Mouse (Mus musculus) embryonic facial prominence, embryonic 15.5 days (tissue): ENCODE results near the gene Ecm2. TPM values are rescaled to one million over a fixed set of nuclear protein-coding genes. Genes with fewer than 3 reads are reported as not detected.

Experiments
- ATAC-seq: fragments of 200-750 bp; cut with Nextera tagmentation; 2 replicates; pipeline ENCODE4 v1.8.0; 2017; ENCODE audit warnings: low read depth, moderate TSS enrichment; ENCODE audit not compliant: insufficient number of reproducible peaks, low FRiP score, low TSS enrichment
- H3K27ac ChIP-seq: fragments of 300-500 bp; sonication (generic); replicated peaks from 2 replicates; pipeline ENCODE4 v1.5.1; 2015; ENCODE audit warnings: mild to moderate bottlenecking, inconsistent platforms
- H3K27me3 ChIP-seq: fragments of 300-500 bp; sonication (generic); 2 replicates; pipeline ENCODE4 v1.6.1; 2015; ENCODE audit warnings: inconsistent platforms
- H3K36me3 ChIP-seq: fragments of 300-500 bp; sonication (generic); 2 replicates; pipeline ENCODE4 v1.6.1; 2015; ENCODE audit warnings: mild to moderate bottlenecking, inconsistent platforms
- H3K4me1 ChIP-seq: fragments of 300-500 bp; sonication (generic); 2 replicates; pipeline ENCODE4 v1.6.1; 2015; ENCODE audit warnings: inconsistent platforms
- H3K4me2 ChIP-seq: fragments of 300-500 bp; sonication (generic); replicated peaks from 2 replicates; pipeline ENCODE4 v1.6.1; 2015; ENCODE audit warnings: mild to moderate bottlenecking, inconsistent platforms
- H3K4me3 ChIP-seq: fragments of 300-500 bp; sonication (generic); replicated peaks from 2 replicates; pipeline ENCODE4 v1.5.1; 2015; ENCODE audit warnings: mild to moderate bottlenecking, inconsistent platforms
- H3K9ac ChIP-seq: fragments of 300-500 bp; sonication (generic); 2 replicates; pipeline ENCODE4 v1.6.1; 2015; ENCODE audit warnings: inconsistent platforms
- H3K9me3 ChIP-seq: fragments of 300-500 bp; sonication (generic); replicated peaks from 2 replicates; pipeline ENCODE4 v1.6.1; 2016; ENCODE audit warnings: inconsistent platforms
- WGBS: fragments of 180-500 bp; shearing (Covaris S2); methylation state at CpG from one replicate; pipeline ENCODE4 v1.1.7; 2015; 5-methylcytosine and 5-hydroxymethylcytosine counted together
- polyA plus RNA-seq: library from polyadenylated mRNA; unstranded; fragments of >200 nt; fragmentation: Nextera tagmentation; extraction: Ambion mirVana; gene quantifications from 2 replicates; pipeline ENCODE4 v1.2.1, GENCODE M21; 2015

Ecm2 gene
- polyA plus RNA-seq, 1 experiment from 2014 or later: 2.3 TPM

DNA sequence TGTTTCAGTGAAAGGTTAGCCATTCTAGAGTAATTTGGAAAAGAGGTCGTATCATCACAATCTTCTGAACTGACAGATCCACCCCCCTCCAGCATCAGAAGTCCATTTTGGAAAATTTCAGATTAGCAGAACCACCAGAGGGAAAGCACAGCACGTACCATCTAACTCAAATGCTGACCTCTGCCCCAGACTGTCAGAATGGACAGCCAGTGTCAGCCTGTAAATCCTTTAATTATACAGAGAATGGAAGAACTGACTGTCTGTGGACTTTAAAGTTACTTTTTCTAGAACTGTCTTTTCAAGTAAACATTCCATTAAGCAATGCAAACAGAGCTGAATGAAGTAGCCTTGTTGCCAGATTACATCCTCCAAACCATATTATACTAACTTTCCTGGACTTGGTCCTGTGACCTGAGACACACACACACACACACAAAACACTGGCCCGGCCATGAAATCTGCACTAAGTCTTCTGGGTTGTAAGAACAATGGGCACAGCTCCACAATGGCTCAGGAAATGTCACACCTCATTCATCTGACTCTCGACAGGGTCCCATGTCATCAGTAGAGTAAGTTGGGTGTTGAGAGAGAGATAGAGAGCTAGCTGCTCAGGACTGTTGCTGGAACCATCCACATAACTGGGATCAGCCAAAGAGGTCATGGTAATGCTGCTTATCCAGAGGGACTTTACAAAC lies 32.5 kb upstream of the Ecm2 start:
- ATAC-seq: no peak
- WGBS: 60% methylated on average over 4 of the region's 4 CpGs
- H3K9ac ChIP-seq: no peak overlapping the region

DNA sequence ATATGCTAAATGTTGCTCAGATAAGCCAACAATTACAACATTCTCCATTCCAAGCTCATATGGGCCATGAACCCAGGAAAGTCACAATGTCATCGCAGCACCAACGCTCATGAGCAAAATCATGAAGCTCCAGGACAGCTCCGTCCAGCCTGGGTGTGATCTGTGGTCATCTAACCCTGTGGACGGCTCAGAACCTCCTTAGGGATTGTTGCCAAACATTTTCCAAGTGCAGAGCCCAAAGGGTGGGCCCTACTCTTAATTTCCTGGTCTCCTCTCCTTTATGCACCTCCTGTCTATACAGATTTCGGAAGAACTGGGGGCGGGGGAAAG lies 32.0 kb upstream of the Ecm2 start:
- Histone ChIP-seq H3K9ac (no peak overlapping the region), H3K4me1 (peaks cover 8% of the 10 kb centered on the region), H3K36me3 (no peaks in the 10 kb centered on the region), H3K9me3 (no peaks in the 10 kb centered on the region), H3K4me2 (no peak overlapping the region), H3K27me3 (no peaks in the 10 kb centered on the region), H3K27ac (no peak overlapping the region), H3K4me3 (no peak overlapping the region)
- ATAC-seq: no peak
- WGBS: 94% methylated on average over 6 of the region's 6 CpGs

More for the DNA sequence above, 32.5 kb upstream of the Ecm2 start:
- Histone ChIP-seq H3K4me2 (no peak overlapping the region), H3K27ac (no peak overlapping the region), H3K27me3 (no peaks in the 10 kb centered on the region), H3K4me1 (peaks cover 13% of the 10 kb centered on the region), H3K36me3 (no peaks in the 10 kb centered on the region), H3K4me3 (no peak overlapping the region), H3K9me3 (no peaks in the 10 kb centered on the region)

DNA sequence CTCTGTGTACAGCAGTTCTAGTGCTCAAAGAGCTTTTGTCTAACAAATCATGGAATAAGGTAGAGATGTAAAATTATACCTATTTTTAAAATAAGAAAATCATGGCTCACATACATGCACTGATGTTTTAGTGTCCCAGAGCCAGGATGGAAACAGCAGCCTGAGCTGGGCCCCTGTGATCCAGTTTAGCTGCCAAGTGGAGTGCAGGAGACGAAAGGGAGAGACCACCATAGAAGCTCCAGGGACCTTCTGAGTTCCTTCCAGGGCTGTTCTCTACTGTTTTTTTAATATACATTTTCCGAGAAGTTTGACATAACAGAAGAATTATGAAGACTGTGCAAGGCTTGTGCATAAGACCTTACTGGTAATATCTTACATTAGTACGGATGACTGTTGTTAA lies 26.7 kb upstream of the Ecm2 start:
- Histone ChIP-seq H3K4me3 (no peak overlapping the region), H3K4me2 (no peak overlapping the region), H3K4me1 (peaks cover 15% of the 10 kb centered on the region), H3K9me3 (no peaks in the 10 kb centered on the region), H3K27ac (peak overlapping the region; percentile 65), H3K36me3 (no peaks in the 10 kb centered on the region), H3K9ac (no peak overlapping the region), H3K27me3 (no peaks in the 10 kb centered on the region)
- WGBS: 61% methylated on average over 3 of the region's 3 CpGs
- peak; percentile 71; the same call in 1 of the 2 replicates for ATAC-seq

DNA sequence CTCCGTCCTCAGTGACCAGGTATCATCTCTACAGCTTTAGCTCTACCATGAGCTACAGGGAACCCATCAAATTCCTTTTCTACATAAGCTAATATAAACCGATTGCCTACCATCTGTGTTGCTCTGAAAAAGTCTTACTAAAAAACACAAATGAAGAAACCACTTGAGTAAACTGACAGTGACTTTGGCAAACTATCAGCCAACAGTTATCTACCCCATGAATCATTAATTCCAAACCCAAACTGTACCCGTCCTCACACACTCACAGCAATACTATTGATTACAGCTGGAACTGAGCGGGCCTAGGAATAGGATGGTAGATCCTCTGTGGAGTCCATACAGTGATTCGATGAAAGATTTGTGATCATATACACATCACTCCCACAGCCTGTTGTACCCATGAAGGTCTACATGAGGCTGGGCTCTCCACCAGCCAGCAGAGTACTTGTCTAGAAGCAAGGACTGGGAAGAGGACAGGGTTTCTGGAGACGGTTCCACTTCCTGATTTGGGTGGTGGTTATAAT lies 25.7 kb upstream of the Ecm2 start:
- Histone ChIP-seq H3K4me2 (no peak overlapping the region), H3K9ac (no peak overlapping the region), H3K9me3 (no peaks in the 10 kb centered on the region), H3K36me3 (no peaks in the 10 kb centered on the region), H3K4me1 (peaks cover 15% of the 10 kb centered on the region), H3K4me3 (no peak overlapping the region), H3K27me3 (no peaks in the 10 kb centered on the region), H3K27ac (peak overlapping the region; percentile 86)
- ATAC-seq: no peak
- 80% methylated on average over 6 of the region's 6 CpGs for WGBS

DNA sequence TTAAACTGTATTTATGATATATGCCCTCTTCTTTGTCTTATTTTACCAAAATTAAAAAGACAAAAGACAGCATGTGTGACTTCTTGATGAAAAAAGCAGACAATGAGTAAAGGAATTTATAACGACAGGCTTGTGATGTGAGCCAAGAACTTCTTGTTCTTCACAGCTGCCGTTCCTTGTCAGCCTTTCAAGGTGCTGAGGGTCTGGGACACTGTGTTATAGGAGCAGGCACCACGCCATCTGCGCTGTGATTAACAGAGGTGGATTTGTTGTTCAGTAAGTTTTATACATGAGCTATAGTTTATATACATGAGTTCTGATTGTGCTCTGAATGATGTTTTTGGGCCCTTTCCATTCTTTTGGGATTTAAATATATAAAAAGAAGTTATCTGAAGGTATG lies 25.2 kb upstream of the Ecm2 start:
- no peak for ATAC-seq
- Histone ChIP-seq H3K4me2 (no peak overlapping the region), H3K36me3 (no peaks in the 10 kb centered on the region), H3K9me3 (no peaks in the 10 kb centered on the region), H3K4me3 (no peak overlapping the region), H3K27me3 (no peaks in the 10 kb centered on the region), H3K4me1 (peaks cover 15% of the 10 kb centered on the region), H3K27ac (peak overlapping the region; percentile 86), H3K9ac (no peak overlapping the region)
- WGBS: 63% methylated on average over 4 of the region's 4 CpGs

DNA sequence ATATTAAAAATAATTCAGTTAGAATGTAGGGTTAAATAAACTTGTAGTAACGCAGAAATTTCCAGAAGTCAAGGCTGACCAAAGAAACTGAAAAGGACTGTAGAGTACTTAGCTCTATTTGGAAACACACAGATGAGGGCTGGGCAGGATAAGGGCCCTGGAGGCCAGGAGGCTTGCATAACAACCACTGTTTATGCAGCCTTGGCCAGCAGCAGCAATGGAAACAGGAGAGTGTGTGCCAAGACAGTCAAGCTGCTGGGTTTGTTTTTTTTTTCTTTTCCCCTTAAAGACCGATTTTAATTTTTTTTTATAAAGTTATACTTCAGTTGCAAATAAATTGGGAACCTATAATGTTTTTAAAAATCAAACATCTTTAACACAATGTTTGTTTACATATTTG lies 24.6 kb upstream of the Ecm2 start:
- WGBS: 31% methylated on average over 2 of the region's 2 CpGs
- Histone ChIP-seq H3K27ac (0 out of 2 replicates have a peak overlapping the region, but pooled peaks have one; percentile 60), H3K27me3 (no peaks in the 10 kb centered on the region), H3K4me1 (peaks cover 18% of the 10 kb centered on the region), H3K9me3 (no peaks in the 10 kb centered on the region), H3K36me3 (no peaks in the 10 kb centered on the region), H3K4me3 (no peak overlapping the region), H3K9ac (no peak overlapping the region), H3K4me2 (no peak overlapping the region)
- ATAC-seq: peak; percentile 92

DNA sequence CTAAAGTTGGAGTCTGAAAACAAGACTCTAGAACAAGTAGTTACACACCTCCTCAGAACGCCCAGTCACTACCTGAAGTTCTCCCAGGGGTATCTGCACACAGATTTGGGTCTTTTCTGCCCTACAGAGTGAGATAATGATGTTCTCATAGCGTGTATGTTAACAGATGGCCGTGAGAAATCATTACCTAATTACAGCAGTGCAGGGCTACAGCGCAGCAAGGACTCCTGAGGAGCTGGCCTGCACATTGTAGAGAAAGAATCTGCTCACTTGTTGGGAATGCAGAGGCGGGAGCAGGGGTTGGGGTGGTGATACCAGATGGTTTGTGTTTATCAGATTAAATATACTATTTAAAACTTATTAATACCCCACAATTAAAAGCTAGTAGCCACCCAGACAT lies 24.1 kb upstream of the Ecm2 start:
- H3K27me3 ChIP-seq: no peaks in the 10 kb centered on the region
- no peaks in the 10 kb centered on the region for H3K9me3 ChIP-seq
- ATAC-seq: no peak; the same call in 1 of the 2 replicates
- WGBS: 36% methylated on average over 5 of the region's 5 CpGs
- H3K4me1 ChIP-seq: peaks cover 22% of the 10 kb centered on the region
- H3K9ac ChIP-seq: no peak overlapping the region
- no peak overlapping the region for H3K4me2 ChIP-seq
- no peak overlapping the region for H3K4me3 ChIP-seq
- H3K36me3 ChIP-seq: no peaks in the 10 kb centered on the region
- peak overlapping the region; percentile 87 for H3K27ac ChIP-seq

DNA sequence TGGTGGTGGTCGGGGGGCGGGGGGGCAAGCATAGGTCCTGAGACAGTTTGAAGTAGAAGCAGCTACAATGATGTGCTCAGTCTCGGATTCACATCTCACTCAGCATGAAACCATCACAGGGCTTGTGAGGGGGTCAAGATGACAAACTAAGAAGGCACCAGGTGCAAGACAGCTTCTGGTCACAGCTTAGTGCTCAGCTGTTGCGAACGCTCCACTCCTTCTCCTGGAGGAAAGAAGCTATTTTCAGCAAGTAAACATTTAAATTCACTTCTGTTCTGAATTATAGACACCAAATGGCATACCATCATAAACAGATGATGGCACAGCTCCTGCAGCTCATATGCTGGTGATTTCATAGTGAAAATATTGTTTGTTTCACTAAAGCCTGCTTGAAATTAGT lies 19.2 kb upstream of the Ecm2 start:
- WGBS: 49% methylated on average over 5 of the region's 5 CpGs
- no peaks in the 10 kb centered on the region for H3K27me3 ChIP-seq
- H3K27ac ChIP-seq: peak overlapping the region; percentile 82
- peak; percentile 85 for ATAC-seq
- H3K4me2 ChIP-seq: peak overlapping the region; percentile 15; the same call in 1 of the 2 replicates
- H3K9ac ChIP-seq: no peak overlapping the region
- peaks cover 20% of the 10 kb centered on the region for H3K4me1 ChIP-seq
- no peak overlapping the region for H3K4me3 ChIP-seq
- H3K36me3 ChIP-seq: no peaks in the 10 kb centered on the region
- no peaks in the 10 kb centered on the region for H3K9me3 ChIP-seq

DNA sequence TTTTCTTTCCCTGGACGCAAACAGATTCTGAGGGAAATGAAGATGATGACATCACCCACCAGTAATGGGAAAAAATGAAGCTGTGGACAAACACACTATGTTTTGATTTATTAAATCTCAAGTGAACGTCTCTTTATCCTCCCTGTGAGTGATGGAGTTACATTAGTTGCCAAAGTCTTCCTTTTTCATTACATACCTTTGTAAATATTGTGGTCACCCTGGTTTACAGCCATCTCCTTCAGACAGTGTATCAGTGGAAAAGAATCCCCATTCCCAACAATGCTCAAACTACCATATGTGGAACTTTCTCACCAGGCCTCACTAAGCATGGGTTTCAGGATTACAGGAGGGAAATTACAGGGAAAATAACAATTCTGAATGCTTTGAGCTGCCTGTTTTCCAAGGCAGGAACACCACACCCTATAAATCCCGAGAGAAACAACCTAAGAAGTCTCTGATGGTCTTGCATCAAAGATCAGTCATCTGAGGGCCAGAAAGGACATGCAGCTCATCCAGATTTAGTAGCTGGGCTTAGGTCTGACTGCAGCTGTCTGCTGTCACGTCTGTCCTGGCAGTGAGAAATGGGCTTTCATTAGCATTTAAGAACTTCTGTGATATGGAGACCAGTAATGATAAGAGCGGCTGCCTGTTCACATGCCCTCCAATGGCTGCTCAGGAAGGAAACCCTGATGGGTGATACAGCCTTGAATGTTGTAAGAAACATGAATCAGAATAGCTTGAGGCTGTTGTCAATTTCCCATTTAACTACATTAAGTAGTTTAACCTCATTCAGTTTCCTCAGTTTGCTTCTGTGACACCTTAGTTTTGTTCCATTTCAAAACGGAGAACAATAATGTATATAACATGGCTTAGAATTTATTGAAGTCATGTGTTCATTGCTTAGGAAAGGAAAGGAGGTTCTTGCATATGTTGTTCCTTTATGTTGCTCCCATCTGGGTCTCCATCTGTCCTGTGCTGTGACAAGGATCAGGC lies 11.9 kb upstream of the Ecm2 start, which contains the start of gene Tes3-ps:
Gene Tes3-ps (plus strand): TSS at position 943 of the 993 bp plus-strand sequence.
- H3K36me3 ChIP-seq: no peaks in the 10 kb centered on the region
- H3K27me3 ChIP-seq: no peaks in the 10 kb centered on the region
- 52% methylated on average over 6 of the region's 6 CpGs for WGBS
- H3K9me3 ChIP-seq: no peaks in the 10 kb centered on the region
- peak within 1 kb of the TSS; percentile 60 for H3K27ac ChIP-seq
- no peak within 1 kb of the TSS for H3K4me2 ChIP-seq
- H3K4me1 ChIP-seq: 0 out of 2 replicates have a peak, but pooled peaks cover 5% of the 10 kb centered on the region
- H3K9ac ChIP-seq: no peak within 1 kb of the TSS
- H3K4me3 ChIP-seq: no peak within 1 kb of the TSS
- no peak for ATAC-seq

DNA sequence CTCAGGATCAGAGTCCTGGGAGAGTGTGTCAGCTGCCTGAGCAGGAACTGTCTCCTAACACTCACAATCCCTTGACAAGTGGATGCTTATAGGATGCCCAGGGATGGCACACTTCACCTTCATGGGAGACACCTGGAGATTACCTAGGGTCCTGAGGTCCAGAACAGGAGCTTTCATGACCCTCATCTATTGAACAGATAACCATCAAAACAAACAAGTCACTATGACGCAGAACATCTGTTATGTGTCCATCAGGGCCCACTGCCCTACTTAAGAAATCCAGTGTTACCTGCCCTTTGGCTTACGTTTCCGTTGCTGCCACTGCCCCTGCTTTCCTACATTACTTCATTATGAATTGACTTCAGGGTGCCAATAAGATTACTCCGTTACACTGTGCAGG lies 1.2 kb downstream of the Ecm2 start:
- no peaks in the 10 kb centered on the region for H3K27me3 ChIP-seq
- H3K4me2 ChIP-seq: no peak overlapping the region
- H3K36me3 ChIP-seq: no peaks in the 10 kb centered on the region
- no peaks in the 10 kb centered on the region for H3K9me3 ChIP-seq
- H3K4me1 ChIP-seq: no peaks in the 10 kb centered on the region
- H3K27ac ChIP-seq: no peak overlapping the region
- no peak for ATAC-seq
- 74% methylated on average over 4 of the region's 4 CpGs for WGBS
- no peak overlapping the region for H3K4me3 ChIP-seq
- no peak overlapping the region for H3K9ac ChIP-seq

DNA sequence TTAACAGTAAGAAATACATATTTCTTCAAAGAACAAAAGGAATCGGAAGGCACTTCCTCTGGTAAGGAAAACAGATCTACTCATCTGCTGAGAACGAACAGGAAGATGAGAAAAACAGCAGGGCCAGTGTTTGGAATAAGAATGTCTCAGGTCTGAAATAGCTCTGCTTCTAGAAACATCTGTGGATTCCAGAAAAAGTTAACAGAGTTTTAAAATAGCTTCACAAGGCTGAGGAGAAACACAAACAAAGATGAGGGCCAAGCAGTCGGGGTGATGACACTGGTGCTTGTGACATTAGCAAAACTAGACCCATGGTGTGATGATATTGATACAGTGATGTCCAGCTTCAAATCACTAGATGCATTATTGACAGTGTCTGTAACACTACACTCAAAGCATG lies 2.6 kb downstream of the Ecm2 start:
- H3K27ac ChIP-seq: no peak overlapping the region
- ATAC-seq: no peak
- H3K4me1 ChIP-seq: no peaks in the 10 kb centered on the region
- no peaks in the 10 kb centered on the region for H3K36me3 ChIP-seq
- no peak overlapping the region for H3K4me3 ChIP-seq
- H3K9ac ChIP-seq: no peak overlapping the region
- no peak overlapping the region for H3K4me2 ChIP-seq
- 59% methylated on average over 3 of the region's 3 CpGs for WGBS
- H3K9me3 ChIP-seq: no peaks in the 10 kb centered on the region
- H3K27me3 ChIP-seq: no peaks in the 10 kb centered on the region
